Mouse (Mus musculus) ES-E14 (cell line): ENCODE data around the gene St8sia1.

Experiments used
- MAFK ChIP-seq: IDR thresholded peaks from 2 replicates; pipeline ENCODE4 v1.6.1; 2014; ENCODE audit warnings: mild to moderate bottlenecking, low read depth, low read length, inconsistent platforms; ENCODE audit not compliant: insufficient read depth
- ZC3H11A ChIP-seq: IDR thresholded peaks from 2 replicates; pipeline ENCODE4 v1.6.1; 2012; ENCODE audit warnings: low read depth, mild to moderate bottlenecking, inconsistent platforms, low read length, borderline replicate concordance
- ZNF384 ChIP-seq: IDR thresholded peaks from 2 replicates; pipeline ENCODE4 v1.6.1; 2012; ENCODE audit warnings: low read depth, low read length, inconsistent platforms

DNA sequence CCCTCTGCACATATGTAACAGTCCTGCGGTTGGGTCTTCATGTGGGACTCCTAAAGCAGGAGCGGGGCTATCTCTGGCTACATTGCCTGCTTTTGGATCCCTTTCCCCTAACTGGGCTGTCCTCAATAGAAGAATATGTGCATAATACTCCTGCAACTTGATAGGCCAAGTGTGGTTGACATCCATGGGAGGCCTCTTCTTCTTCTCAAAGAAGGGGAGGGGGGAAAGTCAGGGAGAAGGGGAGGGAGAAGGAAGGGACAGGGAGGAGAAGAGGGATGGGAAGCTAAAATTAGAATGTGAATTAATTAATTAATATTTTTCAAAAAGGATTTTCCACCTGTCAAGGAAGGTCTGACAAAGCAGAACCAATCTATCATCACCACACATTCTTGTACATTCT is 97.2 kb downstream of the St8sia1 start:
- no peak for TF ChIP-seq MAFK
- TF ChIP-seq ZNF384 = no peak
- TF ChIP-seq ZC3H11A = no peak
